Mouse (Mus musculus) central nervous system, embryonic 14 days (tissue): ENCODE results near the gene Tpbpa. TPM values are rescaled to one million over a fixed set of nuclear protein-coding genes. Genes with fewer than 3 reads are reported as not detected.

Source experiments
- polyA plus RNA-seq: library from polyadenylated mRNA; depleted of rRNA; stranded (reverse); fragments of >200 nt; gene quantifications from 2 replicates; pipeline ENCODE4 v1.2.3, GENCODE M21; 2012; rRNA removed

Tpbpa gene
- 0.06 TPM in 1 of 2 replicates, not detected in the other for polyA plus RNA-seq

GRCm38 (mm10) chr13:60941884-60942283, at the start of gene Tpbpa:
Gene Tpbpa (minus strand): TSS chr13:60941984.

GRCm38 (mm10) chr13:60936500-60936901, 5.3 kb downstream of the Tpbpa start, which contains the start of the genes Gm49391 and Ctla2a:
Gene Gm49391 (minus strand): TSS chr13:60936571.
Gene Ctla2a (minus strand): TSS chr13:60936625.

DNA sequence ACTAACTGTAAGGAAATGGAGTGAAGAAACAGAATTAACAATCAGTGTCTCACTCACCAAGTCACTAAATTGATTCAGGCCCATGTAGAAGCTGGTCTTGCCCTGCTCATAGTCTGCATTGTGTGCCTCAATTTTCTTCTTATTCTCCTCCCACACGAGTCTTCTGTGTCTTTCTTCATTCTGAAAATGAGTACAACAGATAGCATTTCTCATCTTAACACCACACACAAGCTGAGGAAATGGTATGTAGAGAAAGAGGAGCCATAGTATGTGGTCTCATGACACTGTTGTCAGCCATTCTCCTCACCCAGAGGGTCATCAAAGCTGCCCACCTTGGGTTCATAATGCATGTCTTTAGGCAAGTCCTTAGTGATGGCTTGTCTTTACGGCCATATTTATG, 6.3 kb downstream of the Tpbpa start, which contains the start of gene Gm49393:
Gene Gm49393 (minus strand): TSS at position 101 of the 400 bp plus-strand sequence.

DNA sequence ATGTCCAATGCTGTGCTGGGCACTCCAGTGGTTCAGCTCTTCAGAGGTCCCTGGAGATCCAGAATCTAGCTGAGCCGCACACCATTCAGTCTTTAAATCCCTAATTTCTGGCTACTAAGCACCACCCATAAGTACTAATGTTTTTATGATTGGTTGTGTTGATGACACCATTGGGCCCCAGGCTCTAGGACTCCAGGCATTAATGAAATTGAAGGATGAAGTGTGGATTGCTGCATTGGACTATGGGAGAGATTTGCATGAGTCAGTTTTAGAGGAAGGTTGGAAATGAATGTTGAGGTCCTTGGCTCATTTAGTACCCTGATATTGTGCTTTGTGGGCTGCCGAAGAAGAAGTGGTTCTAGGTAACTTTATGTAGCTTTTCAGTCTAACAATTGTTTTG, 37.0 kb downstream of the Tpbpa start, which contains the start of gene Tpbpb:
Gene Tpbpb (minus strand): TSS at position 101 of the 400 bp plus-strand sequence.

GRCm38 (mm10) chr13:60897328-60897727, 44.5 kb downstream of the Tpbpa start, which contains the start of gene Ctla2b:
Gene Ctla2b (minus strand): TSS chr13:60897447.

DNA sequence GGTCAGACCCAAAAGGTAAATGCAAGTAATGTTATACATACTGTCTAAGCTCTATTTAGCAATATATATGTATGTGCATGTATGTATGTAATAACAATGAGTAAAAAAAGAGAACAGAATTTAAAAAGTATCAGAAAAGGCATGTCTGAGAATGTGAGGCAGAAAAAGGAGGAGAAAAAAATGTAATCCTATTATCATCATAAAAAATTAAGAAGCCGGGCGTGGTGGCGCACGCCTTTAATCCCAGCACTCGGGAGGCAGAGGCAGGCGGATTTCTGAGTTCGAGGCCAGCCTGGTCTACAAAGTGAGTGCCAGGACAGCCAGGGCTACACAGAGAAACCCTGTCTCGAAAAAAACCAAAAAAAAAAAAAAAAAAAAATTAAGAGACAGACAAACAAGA, 45.0 kb downstream of the Tpbpa start, which contains the start of gene Gm49392:
Gene Gm49392 (minus strand): TSS at position 101 of the 400 bp plus-strand sequence.

Other genes with a start within 250 kb of the Tpbpa start
- gene BC051665, start 155.6 kb downstream of the Tpbpa start, polyA plus RNA-seq = not detected in 2 replicates
- not detected in 2 replicates for gene Ctsll3, start 139.1 kb downstream of the Tpbpa start, polyA plus RNA-seq
- 0.05 TPM in 2 replicates for gene 4930486L24Rik, start 77.5 kb downstream of the Tpbpa start, polyA plus RNA-seq
- gene Gm49392, start 45.1 kb downstream of the Tpbpa start, polyA plus RNA-seq = 0.11 and 0.18 TPM in 2 replicates
- 1.7 and 2.5 TPM in 2 replicates for gene Ctla2b, start 44.5 kb downstream of the Tpbpa start, polyA plus RNA-seq
- not detected in 2 replicates for gene Tpbpb, start 37.1 kb downstream of the Tpbpa start, polyA plus RNA-seq
- gene Gm49393, start 6.4 kb downstream of the Tpbpa start, polyA plus RNA-seq = not detected in 2 replicates
- 2.3 and 2.8 TPM in 2 replicates for gene Gm49391, start 5.4 kb downstream of the Tpbpa start, polyA plus RNA-seq
- gene Ctla2a, start 5.4 kb downstream of the Tpbpa start, polyA plus RNA-seq = 9.1 and 11.9 TPM in 2 replicates
- gene Ctsj, start 64.0 kb upstream of the Tpbpa start, polyA plus RNA-seq = not detected in 2 replicates
- gene Ctsq, start 98.6 kb upstream of the Tpbpa start, polyA plus RNA-seq = not detected in 2 replicates
- gene Ctsr, start 222.3 kb upstream of the Tpbpa start, polyA plus RNA-seq = not detected in 2 replicates